Mouse (Mus musculus): ENCODE measurements around the gene Syna. TPM values are rescaled to one million over a fixed set of nuclear protein-coding genes. Genes with fewer than 3 reads are reported as not detected.

Gene Syna
- polyA plus RNA-seq, 1 experiment from 2014 or later = not detected

DNA sequence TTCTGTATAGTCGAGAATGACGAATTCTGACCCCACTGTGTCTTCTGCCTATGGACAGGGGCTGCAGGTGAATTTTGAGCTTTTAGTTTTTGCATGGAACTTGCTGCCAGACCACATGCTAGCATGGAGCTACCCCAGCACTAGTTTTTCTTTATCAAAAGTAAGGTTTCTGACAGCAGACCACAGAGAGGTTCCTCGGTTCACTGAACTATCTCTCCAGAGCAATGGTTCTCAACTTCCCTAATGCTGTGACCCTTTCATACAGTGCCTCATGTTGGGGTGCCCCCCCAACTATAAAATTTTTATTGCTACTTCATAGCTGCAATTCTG, 23.9 kb upstream of the Syna start:
- peaks cover 8% of the 10 kb centered on the region; the same call in 1 of the 2 replicates for H3K4me1 ChIP-seq (ENCODE audit: control insufficient read depth, insufficient read depth, low read length)
- H3K9me3 ChIP-seq (ENCODE audit: control insufficient read depth, low read length) = no peaks in the 10 kb centered on the region
- WGBS = 85% methylated on average over 3 of the region's 3 CpGs
- peak overlapping the region; percentile 62 for H3K4me3 ChIP-seq (ENCODE audit: low read depth, low read length)
- H3K9ac ChIP-seq (ENCODE audit: low read length) = no peak overlapping the region
- H3K27ac ChIP-seq (replicated peaks; ENCODE audit: low read depth, low read length) = no peak overlapping the region
- H3K36me3 ChIP-seq (ENCODE audit: control insufficient read depth, insufficient read depth, low read length) = peaks cover 3% of the 10 kb centered on the region; the same call in 1 of the 2 replicates
- DNase-seq (ENCODE audit: low spot score) (no peak), ATAC-seq (ENCODE audit: insufficient number of reproducible peaks, low FRiP score, low TSS enrichment, low read depth) (no peak)
- no peaks in the 10 kb centered on the region for H3K27me3 ChIP-seq (ENCODE audit: control insufficient read depth, insufficient read depth, low read length)
- peak overlapping the region; percentile 90; the same call in 1 of the 2 replicates for H3K4me2 ChIP-seq (ENCODE audit: low read depth, severe bottlenecking)

- no peak for ATAC-seq (ENCODE audit: insufficient number of reproducible peaks, low FRiP score, low TSS enrichment, low read depth)
- Histone ChIP-seq H3K36me3 (ENCODE audit: control insufficient read depth, insufficient read depth, low read length) (peaks cover 3% of the 10 kb centered on the region; the same call in 1 of the 2 replicates), H3K4me2 (ENCODE audit: low read depth, severe bottlenecking) (peak overlapping the region; percentile 90), H3K9ac (ENCODE audit: low read length) (peak overlapping the region; percentile 64), H3K4me1 (ENCODE audit: control insufficient read depth, insufficient read depth, low read length) (peaks cover 8% of the 10 kb centered on the region; the same call in 1 of the 2 replicates), H3K4me3 (ENCODE audit: low read depth, low read length) (peak overlapping the region; percentile 62), H3K27me3 (ENCODE audit: control insufficient read depth, insufficient read depth, low read length) (no peaks in the 10 kb centered on the region), H3K9me3 (ENCODE audit: control insufficient read depth, low read length) (no peaks in the 10 kb centered on the region), H3K27ac (replicated peaks; ENCODE audit: low read depth, low read length) (no peak overlapping the region)
- 32% methylated on average over 15 of the region's 15 CpGs for WGBS
- DNase-seq (ENCODE audit: low spot score) = no peak
Observed at GRCm38 (mm10) chr5:134583006-134583883, 23.3 kb upstream of the Syna start.

- peak overlapping the region; percentile 64 for H3K9ac ChIP-seq (ENCODE audit: low read length)
- no peaks in the 10 kb centered on the region for H3K9me3 ChIP-seq (ENCODE audit: control insufficient read depth, low read length)
- H3K4me1 ChIP-seq (ENCODE audit: control insufficient read depth, insufficient read depth, low read length) = peaks cover 8% of the 10 kb centered on the region; the same call in 1 of the 2 replicates
- ATAC-seq (ENCODE audit: insufficient number of reproducible peaks, low FRiP score, low TSS enrichment, low read depth) (peak; percentile 91), DNase-seq (ENCODE audit: low spot score) (peak; percentile 97)
- peak overlapping the region; percentile 90 for H3K4me2 ChIP-seq (ENCODE audit: low read depth, severe bottlenecking)
- peaks cover 3% of the 10 kb centered on the region; the same call in 1 of the 2 replicates for H3K36me3 ChIP-seq (ENCODE audit: control insufficient read depth, insufficient read depth, low read length)
- 7% methylated on average over 30 of the region's 30 CpGs for WGBS
- H3K4me3 ChIP-seq (ENCODE audit: low read depth, low read length) = peak overlapping the region; percentile 62
- H3K27me3 ChIP-seq (ENCODE audit: control insufficient read depth, insufficient read depth, low read length) = no peaks in the 10 kb centered on the region
- H3K27ac ChIP-seq (replicated peaks; ENCODE audit: low read depth, low read length) = no peak overlapping the region
Observed at GRCm38 (mm10) chr5:134582221-134582907, 22.4 kb upstream of the Syna start.

DNA sequence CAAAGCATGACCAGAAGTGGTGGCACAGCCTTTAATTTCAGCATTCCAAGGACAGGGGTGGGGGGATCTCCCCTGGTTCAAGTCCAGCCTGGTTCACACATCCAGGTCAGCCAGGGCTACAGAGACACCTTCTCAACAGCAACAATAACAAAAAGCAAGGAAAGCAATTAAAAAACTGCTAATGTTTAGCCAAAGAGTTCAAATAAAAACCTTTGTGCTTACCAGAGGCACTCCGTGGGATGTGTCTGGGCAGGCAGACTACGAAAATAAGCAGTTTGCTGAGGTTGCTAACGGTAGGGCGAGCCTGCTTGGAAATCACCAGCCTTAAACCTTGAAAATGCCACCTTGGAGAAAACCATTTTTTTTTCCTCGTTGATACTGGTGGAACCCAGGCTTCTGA, 21.2 kb upstream of the Syna start, which contains the start of gene Rfc2:
Rfc2 (plus strand) TSS at position 221 of the 400 bp plus-strand sequence.
- H3K36me3 ChIP-seq (ENCODE audit: control insufficient read depth, insufficient read depth, low read length) = no peaks in the 10 kb centered on the region
- DNase-seq (ENCODE audit: low spot score) = no peak
- no peaks in the 10 kb centered on the region for H3K9me3 ChIP-seq (ENCODE audit: control insufficient read depth, low read length)
- no peak within 1 kb of the TSS for H3K4me3 ChIP-seq (ENCODE audit: low read depth, low read length)
- 83% methylated on average over 5 of the region's 5 CpGs for WGBS
- H3K27ac ChIP-seq (replicated peaks; ENCODE audit: low read depth, low read length) = no peak within 1 kb of the TSS
- no peaks in the 10 kb centered on the region for H3K27me3 ChIP-seq (ENCODE audit: control insufficient read depth, insufficient read depth, low read length)
- no peak within 1 kb of the TSS for H3K4me2 ChIP-seq (ENCODE audit: low read depth, severe bottlenecking)
- no peak for ATAC-seq (ENCODE audit: insufficient number of reproducible peaks, low FRiP score, low TSS enrichment, low read depth)
- H3K4me1 ChIP-seq (ENCODE audit: control insufficient read depth, insufficient read depth, low read length) = peaks cover 8% of the 10 kb centered on the region; the same call in 1 of the 2 replicates
- H3K9ac ChIP-seq (ENCODE audit: low read length) = no peak within 1 kb of the TSS

DNA sequence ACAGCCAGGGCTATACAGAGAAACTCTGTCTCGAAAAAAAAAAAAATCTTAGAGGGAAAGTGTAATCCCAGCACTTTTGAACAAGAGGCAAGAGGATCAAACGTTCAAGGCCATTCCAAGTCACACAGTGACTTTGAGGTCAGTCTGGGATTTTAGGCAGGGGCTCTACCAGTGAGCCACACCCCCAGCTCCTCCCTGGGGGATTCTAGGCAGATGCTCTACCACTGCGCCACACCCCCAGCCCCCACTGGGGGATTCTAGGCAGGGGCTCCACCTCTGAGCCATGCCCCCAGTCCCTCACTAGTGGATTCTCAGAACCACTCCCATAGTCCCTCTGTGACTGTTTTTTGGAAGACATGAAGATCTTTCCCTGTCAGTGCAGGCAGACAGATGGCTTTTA, 19.2 kb upstream of the Syna start:
- Histone ChIP-seq H3K27me3 (ENCODE audit: control insufficient read depth, insufficient read depth, low read length) (no peaks in the 10 kb centered on the region), H3K4me2 (ENCODE audit: low read depth, severe bottlenecking) (no peak overlapping the region), H3K4me1 (ENCODE audit: control insufficient read depth, insufficient read depth, low read length) (peaks cover 8% of the 10 kb centered on the region; the same call in 1 of the 2 replicates), H3K9me3 (ENCODE audit: control insufficient read depth, low read length) (no peaks in the 10 kb centered on the region), H3K36me3 (ENCODE audit: control insufficient read depth, insufficient read depth, low read length) (no peaks in the 10 kb centered on the region), H3K4me3 (ENCODE audit: low read depth, low read length) (no peak overlapping the region), H3K9ac (ENCODE audit: low read length) (no peak overlapping the region), H3K27ac (replicated peaks; ENCODE audit: low read depth, low read length) (no peak overlapping the region)
- ATAC-seq (ENCODE audit: insufficient number of reproducible peaks, low FRiP score, low TSS enrichment, low read depth) (no peak), DNase-seq (ENCODE audit: low spot score) (no peak)
- WGBS = 68% methylated on average over 3 of the region's 3 CpGs

- WGBS = 84% methylated on average over 7 of the region's 7 CpGs
- peaks cover 3% of the 10 kb centered on the region for H3K4me1 ChIP-seq (ENCODE audit: control insufficient read depth, insufficient read depth, low read length)
- no peak for ATAC-seq (ENCODE audit: insufficient number of reproducible peaks, low FRiP score, low TSS enrichment, low read depth)
- H3K27ac ChIP-seq (replicated peaks; ENCODE audit: low read depth, low read length) = no peak overlapping the region
- H3K4me2 ChIP-seq (ENCODE audit: low read depth, severe bottlenecking) = no peak overlapping the region
- H3K4me3 ChIP-seq (ENCODE audit: low read depth, low read length) = no peak overlapping the region
- no peaks in the 10 kb centered on the region for H3K9me3 ChIP-seq (ENCODE audit: control insufficient read depth, low read length)
- no peaks in the 10 kb centered on the region for H3K36me3 ChIP-seq (ENCODE audit: control insufficient read depth, insufficient read depth, low read length)
- H3K27me3 ChIP-seq (ENCODE audit: control insufficient read depth, insufficient read depth, low read length) = no peaks in the 10 kb centered on the region
- H3K9ac ChIP-seq (ENCODE audit: low read length) = no peak overlapping the region
- no peak for DNase-seq (ENCODE audit: low spot score)
Observed at GRCm38 (mm10) chr5:134577534-134577933, 17.6 kb upstream of the Syna start.

- no peak for ATAC-seq (ENCODE audit: insufficient number of reproducible peaks, low FRiP score, low TSS enrichment, low read depth)
- Histone ChIP-seq H3K4me2 (ENCODE audit: low read depth, severe bottlenecking) (no peak overlapping the region), H3K9ac (ENCODE audit: low read length) (no peak overlapping the region), H3K27me3 (ENCODE audit: control insufficient read depth, insufficient read depth, low read length) (no peaks in the 10 kb centered on the region), H3K9me3 (ENCODE audit: control insufficient read depth, low read length) (no peaks in the 10 kb centered on the region), H3K4me1 (ENCODE audit: control insufficient read depth, insufficient read depth, low read length) (peaks cover 4% of the 10 kb centered on the region), H3K27ac (replicated peaks; ENCODE audit: low read depth, low read length) (no peak overlapping the region), H3K4me3 (ENCODE audit: low read depth, low read length) (no peak overlapping the region), H3K36me3 (ENCODE audit: control insufficient read depth, insufficient read depth, low read length) (no peaks in the 10 kb centered on the region)
- no peak for DNase-seq (ENCODE audit: low spot score)
- 81% methylated on average over 14 of the region's 14 CpGs for WGBS
Observed at GRCm38 (mm10) chr5:134576517-134577220, 16.7 kb upstream of the Syna start.

DNA sequence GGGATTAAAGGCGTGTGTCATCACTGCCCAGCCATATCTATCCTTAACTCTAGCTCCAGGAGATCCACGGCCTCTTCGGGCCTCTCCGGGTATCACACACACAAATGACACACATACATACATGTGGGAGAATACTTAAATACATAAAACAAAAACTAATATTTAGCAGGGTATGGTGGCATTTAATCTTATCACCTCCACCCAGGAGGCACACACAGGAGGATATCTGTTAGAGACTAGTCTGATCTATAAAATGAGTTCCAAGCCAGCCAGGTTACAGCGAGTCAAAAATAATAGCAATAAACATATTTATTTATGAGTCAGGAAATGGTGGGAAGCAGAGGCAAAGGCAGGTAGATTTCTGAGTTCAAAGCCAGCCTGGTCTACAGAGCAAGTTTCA, 15.9 kb upstream of the Syna start:
- Histone ChIP-seq H3K36me3 (ENCODE audit: control insufficient read depth, insufficient read depth, low read length) (no peaks in the 10 kb centered on the region), H3K9ac (ENCODE audit: low read length) (no peak overlapping the region), H3K27me3 (ENCODE audit: control insufficient read depth, insufficient read depth, low read length) (no peaks in the 10 kb centered on the region), H3K9me3 (ENCODE audit: control insufficient read depth, low read length) (no peaks in the 10 kb centered on the region), H3K4me1 (ENCODE audit: control insufficient read depth, insufficient read depth, low read length) (peaks cover 4% of the 10 kb centered on the region), H3K27ac (replicated peaks; ENCODE audit: low read depth, low read length) (no peak overlapping the region), H3K4me3 (ENCODE audit: low read depth, low read length) (no peak overlapping the region), H3K4me2 (ENCODE audit: low read depth, severe bottlenecking) (no peak overlapping the region)
- DNase-seq (ENCODE audit: low spot score) (no peak), ATAC-seq (ENCODE audit: insufficient number of reproducible peaks, low FRiP score, low TSS enrichment, low read depth) (no peak)
- WGBS = 96% methylated on average over 5 of the region's 5 CpGs
